Mouse (Mus musculus) kidney, embryonic 14.5 days (tissue): ENCODE measurements around the gene Apoc3. TPM values are rescaled to one million over a fixed set of nuclear protein-coding genes. Genes with fewer than 3 reads are reported as not detected.
A peak's percentile ranks its signal among the peaks of the same experiment; 100 is the strongest.

Experiments
- ATAC-seq: fragments of 200-750 bp; cut with Nextera tagmentation; 2 replicates; pipeline ENCODE4 v1.8.0; 2017; ENCODE audit warnings: moderate number of reproducible peaks, mild to moderate bottlenecking, moderate TSS enrichment, moderate library complexity; ENCODE audit not compliant: low FRiP score, low TSS enrichment
- H3K27ac ChIP-seq: fragments of 300-500 bp; sonication (generic); 2 replicates; pipeline ENCODE4 v1.5.1; 2014; ENCODE audit warnings: low read depth, mild to moderate bottlenecking, low read length, moderate library complexity, mixed read lengths
- H3K27me3 ChIP-seq: fragments of 300-500 bp; sonication (generic); 2 replicates; pipeline ENCODE4 v1.6.1; 2014; ENCODE audit warnings: mild to moderate bottlenecking, low read length; ENCODE audit not compliant: control insufficient read depth, insufficient read depth
- H3K36me3 ChIP-seq: fragments of 300-500 bp; sonication (generic); 2 replicates; pipeline ENCODE4 v1.6.1; 2014; ENCODE audit warnings: low read length, mixed read lengths; ENCODE audit not compliant: control insufficient read depth, insufficient read depth
- H3K4me1 ChIP-seq: fragments of 300-500 bp; sonication (generic); 2 replicates; pipeline ENCODE4 v1.6.1; 2014; ENCODE audit warnings: low read length, mixed read lengths; ENCODE audit not compliant: control insufficient read depth, insufficient read depth
- H3K4me2 ChIP-seq: fragments of 300-500 bp; sonication (generic); replicated peaks from 2 replicates; pipeline ENCODE4 v1.6.1; 2014; ENCODE audit warnings: low read depth, mild to moderate bottlenecking, low read length
- H3K4me3 ChIP-seq: fragments of 300-500 bp; sonication (generic); 2 replicates; pipeline ENCODE4 v1.5.1; 2014; ENCODE audit warnings: mild to moderate bottlenecking, low read length
- H3K9ac ChIP-seq: fragments of 300-500 bp; sonication (generic); 2 replicates; pipeline ENCODE4 v1.6.1; 2014; ENCODE audit warnings: low read depth, mild to moderate bottlenecking, low read length, moderate library complexity
- H3K9me3 ChIP-seq: fragments of 300-500 bp; sonication (generic); 2 replicates; pipeline ENCODE4 v1.6.1; 2016; ENCODE audit warnings: low read length; ENCODE audit not compliant: control insufficient read depth
- WGBS: fragments of 180-500 bp; shearing (Covaris S2); extraction: QIAGEN DNeasy Blood & Tissue Kit; methylation state at CpG from one replicate; pipeline ENCODE4 v1.1.7; 2014; 5-methylcytosine and 5-hydroxymethylcytosine counted together
- polyA plus RNA-seq: library from polyadenylated mRNA; unstranded; fragments of >200 nt; fragmentation: Nextera tagmentation; extraction: Ambion mirVana; gene quantifications from 2 replicates; pipeline ENCODE4 v1.2.1, GENCODE M21; 2014

The Apoc3 gene
- polyA plus RNA-seq, 1 experiment from 2014 or later = not detected

GRCm38 (mm10) chr9:46261131-46261530, 25.7 kb upstream of the Apoc3 start:
- Histone ChIP-seq H3K4me2 (no peak overlapping the region), H3K9me3 (no peaks in the 10 kb centered on the region), H3K9ac (no peak overlapping the region), H3K27me3 (no peaks in the 10 kb centered on the region), H3K4me1 (no peaks in the 10 kb centered on the region), H3K4me3 (no peak overlapping the region), H3K27ac (no peak overlapping the region), H3K36me3 (no peaks in the 10 kb centered on the region)
- 93% methylated on average over 7 of the region's 7 CpGs for WGBS
- ATAC-seq = no peak

GRCm38 (mm10) chr9:46259111-46259510, 23.7 kb upstream of the Apoc3 start:
- no peak overlapping the region for H3K9ac ChIP-seq
- WGBS = 88% methylated on average over 6 of the region's 6 CpGs
- no peaks in the 10 kb centered on the region for H3K4me1 ChIP-seq

GRCm38 (mm10) chr9:46257546-46257945, 22.1 kb upstream of the Apoc3 start:
- Histone ChIP-seq H3K4me3 (no peak overlapping the region), H3K9ac (no peak overlapping the region), H3K9me3 (no peaks in the 10 kb centered on the region), H3K36me3 (no peaks in the 10 kb centered on the region), H3K27ac (no peak overlapping the region), H3K4me1 (no peaks in the 10 kb centered on the region), H3K27me3 (no peaks in the 10 kb centered on the region), H3K4me2 (no peak overlapping the region)
- ATAC-seq = no peak
- WGBS = 77% methylated on average over 3 of the region's 3 CpGs

More at GRCm38 (mm10) chr9:46259111-46259510, 23.7 kb upstream of the Apoc3 start:
- H3K27me3 ChIP-seq = no peaks in the 10 kb centered on the region
- no peak overlapping the region for H3K4me3 ChIP-seq
- no peaks in the 10 kb centered on the region for H3K36me3 ChIP-seq
- ATAC-seq = no peak
- no peak overlapping the region for H3K27ac ChIP-seq
- H3K9me3 ChIP-seq = no peaks in the 10 kb centered on the region
- H3K4me2 ChIP-seq = no peak overlapping the region

- H3K4me2 ChIP-seq = no peak overlapping the region
- no peak overlapping the region for H3K27ac ChIP-seq
- 86% methylated on average over 10 of the region's 10 CpGs for WGBS
- H3K4me3 ChIP-seq = no peak overlapping the region
- H3K27me3 ChIP-seq = no peaks in the 10 kb centered on the region
- H3K4me1 ChIP-seq = no peaks in the 10 kb centered on the region
- H3K9me3 ChIP-seq = no peaks in the 10 kb centered on the region
- H3K36me3 ChIP-seq = no peaks in the 10 kb centered on the region
- no peak overlapping the region for H3K9ac ChIP-seq
- no peak for ATAC-seq
These were observed 21.4 kb upstream of the Apoc3 start for GRCm38 (mm10) chr9:46256658-46257385.

- no peaks in the 10 kb centered on the region for H3K4me1 ChIP-seq
- H3K27me3 ChIP-seq = no peaks in the 10 kb centered on the region
- H3K27ac ChIP-seq = no peak overlapping the region
- WGBS = 91% methylated on average over 7 of the region's 7 CpGs
- no peak for ATAC-seq
- H3K9me3 ChIP-seq = no peaks in the 10 kb centered on the region
- H3K36me3 ChIP-seq = no peaks in the 10 kb centered on the region
- H3K9ac ChIP-seq = no peak overlapping the region
- H3K4me2 ChIP-seq = no peak overlapping the region
- no peak overlapping the region for H3K4me3 ChIP-seq
These were observed 20.7 kb upstream of the Apoc3 start for GRCm38 (mm10) chr9:46256177-46256576.

- 25% methylated on average over 11 of the region's 11 CpGs for WGBS
- no peaks in the 10 kb centered on the region for H3K36me3 ChIP-seq
- no peak overlapping the region for H3K27ac ChIP-seq
- H3K9me3 ChIP-seq = no peaks in the 10 kb centered on the region
- no peaks in the 10 kb centered on the region for H3K27me3 ChIP-seq
- ATAC-seq = 0 out of 2 replicates have a peak, but pooled peaks have one; percentile 55
- H3K9ac ChIP-seq = no peak overlapping the region
- H3K4me3 ChIP-seq = no peak overlapping the region
- no peaks in the 10 kb centered on the region for H3K4me1 ChIP-seq
- no peak overlapping the region for H3K4me2 ChIP-seq
These were observed 11.4 kb upstream of the Apoc3 start for GRCm38 (mm10) chr9:46246752-46247324.

GRCm38 (mm10) chr9:46243584-46243983, 8.1 kb upstream of the Apoc3 start:
- no peak for ATAC-seq
- no peaks in the 10 kb centered on the region for H3K9me3 ChIP-seq
- WGBS = 54% methylated on average over 8 of the region's 8 CpGs
- no peaks in the 10 kb centered on the region for H3K27me3 ChIP-seq
- no peak overlapping the region for H3K9ac ChIP-seq
- H3K4me2 ChIP-seq = no peak overlapping the region
- H3K27ac ChIP-seq = no peak overlapping the region
- H3K4me3 ChIP-seq = no peak overlapping the region
- no peaks in the 10 kb centered on the region for H3K4me1 ChIP-seq
- no peaks in the 10 kb centered on the region for H3K36me3 ChIP-seq

- Histone ChIP-seq H3K36me3 (no peaks in the 10 kb centered on the region), H3K9ac (no peak overlapping the region), H3K27me3 (no peaks in the 10 kb centered on the region), H3K4me3 (no peak overlapping the region), H3K9me3 (no peaks in the 10 kb centered on the region), H3K4me1 (no peaks in the 10 kb centered on the region), H3K27ac (no peak overlapping the region), H3K4me2 (no peak overlapping the region)
- WGBS = 57% methylated on average over 4 of the region's 4 CpGs
- no peak for ATAC-seq
These were observed 7.7 kb upstream of the Apoc3 start for GRCm38 (mm10) chr9:46243122-46243521.

- Histone ChIP-seq H3K27me3 (no peaks in the 10 kb centered on the region), H3K4me1 (no peaks in the 10 kb centered on the region), H3K9me3 (no peaks in the 10 kb centered on the region), H3K9ac (no peak overlapping the region), H3K36me3 (no peaks in the 10 kb centered on the region), H3K4me2 (no peak overlapping the region), H3K4me3 (no peak overlapping the region), H3K27ac (no peak overlapping the region)
- ATAC-seq = no peak
- 78% methylated on average over 2 of the region's 2 CpGs for WGBS
These were observed 6.4 kb upstream of the Apoc3 start for GRCm38 (mm10) chr9:46241818-46242217.
